Mouse (Mus musculus) MEL (cell line): Measurements from ENCODE around the gene C77080. TPM values are rescaled to one million over a fixed set of nuclear protein-coding genes. Genes with fewer than 3 reads are reported as not detected.

Experiments used
- DNase-seq: peaks from one replicate; pipeline ENCODE4 v3.0.0; 2011; ENCODE audit warnings: low read depth, low spot score
- H3K27ac ChIP-seq: 2 replicates; pipeline ENCODE4 v1.5.1; 2012; ENCODE audit warnings: low read depth, mild to moderate bottlenecking, control low read depth, low read length, moderate library complexity; ENCODE audit not compliant: control insufficient read depth
- H3K27me3 ChIP-seq, 2 experiments: fragments of 150-350 bp in 1 of 2; sonication (generic) in 1 of 2; 2 replicates each; pipeline ENCODE4 v1.6.1; 2012; ENCODE audit warnings: low read length in 2 of 2, mild to moderate bottlenecking in 2 of 2, improper control_type of control experiment in 1 of 2, moderate library complexity in 1 of 2; ENCODE audit not compliant: insufficient read depth in 2 of 2, control insufficient read depth in 1 of 2
- H3K36me3 ChIP-seq, 2 experiments: 2 replicates each; pipeline ENCODE4 v1.6.1; 2012 to 2014; ENCODE audit warnings: low read length in 2 of 2, improper control_type of control experiment in 1 of 2, inconsistent platforms in 1 of 2, mild to moderate bottlenecking in 1 of 2; ENCODE audit not compliant: insufficient read depth in 2 of 2, control insufficient read depth in 1 of 2
- H3K4me1 ChIP-seq, 2 experiments: fragments of 150-350 bp in 1 of 2; sonication (generic) in 1 of 2; 2 replicates each; pipeline ENCODE4 v1.6.1; 2012; ENCODE audit warnings: low read length in 2 of 2, improper control_type of control experiment in 1 of 2, mild to moderate bottlenecking in 1 of 2; ENCODE audit not compliant: insufficient read depth in 2 of 2, control insufficient read depth in 1 of 2
- H3K4me3 ChIP-seq, 2 experiments: fragments of 150-350 bp in 1 of 2; sonication (generic) in 1 of 2; 2 replicates each; pipeline ENCODE4 v1.5.1; 2012; ENCODE audit warnings: low read depth in 2 of 2, low read length in 2 of 2, mild to moderate bottlenecking in 2 of 2, moderate library complexity in 2 of 2, control low read depth in 1 of 2, improper control_type of control experiment in 1 of 2; ENCODE audit not compliant: control insufficient read depth in 1 of 2, insufficient read depth in 1 of 2
- H3K79me2 ChIP-seq: 2 replicates; pipeline ENCODE4 v1.6.1; 2012; ENCODE audit warnings: mild to moderate bottlenecking, low read length, moderate library complexity; ENCODE audit not compliant: control insufficient read depth, poor library complexity, insufficient read depth
- H3K9ac ChIP-seq: 2 replicates; pipeline ENCODE4 v1.6.1; 2012; ENCODE audit warnings: low read depth, mild to moderate bottlenecking, control low read depth, low read length, moderate library complexity; ENCODE audit not compliant: control insufficient read depth, poor library complexity, severe bottlenecking
- H3K9me3 ChIP-seq: fragments of 150-350 bp; sonication (generic); replicated peaks from 2 replicates; pipeline ENCODE4 v1.6.1; 2012; ENCODE audit warnings: mild to moderate bottlenecking, low read length, improper control_type of control experiment, moderate library complexity; ENCODE audit not compliant: insufficient read depth
- BHLHE40 ChIP-seq: IDR thresholded peaks from 2 replicates; pipeline ENCODE4 v1.6.1; 2012; ENCODE audit warnings: low read depth, mild to moderate bottlenecking, inconsistent platforms, low read length, improper control_type of control experiment, borderline replicate concordance
- CHD1 ChIP-seq: IDR thresholded peaks from 2 replicates; pipeline ENCODE4 v1.6.1; 2012; ENCODE audit warnings: low read depth, mild to moderate bottlenecking, inconsistent platforms, low read length, improper control_type of control experiment
- CHD2 ChIP-seq: IDR thresholded peaks from 2 replicates; pipeline ENCODE4 v1.6.1; 2011; ENCODE audit warnings: low read length, improper control_type of control experiment
- ELF1 ChIP-seq: IDR thresholded peaks from 2 replicates; pipeline ENCODE4 v1.6.1; 2014; ENCODE audit warnings: low read depth, mild to moderate bottlenecking, inconsistent platforms, low read length, improper control_type of control experiment, moderate library complexity
- ETS1 ChIP-seq: IDR thresholded peaks from 2 replicates; pipeline ENCODE4 v1.6.1; 2012; ENCODE audit warnings: low read depth, mild to moderate bottlenecking, inconsistent platforms, low read length, improper control_type of control experiment, moderate library complexity
- GABPA ChIP-seq: IDR thresholded peaks from 2 replicates; pipeline ENCODE4 v1.6.1; 2012; ENCODE audit warnings: low read depth, mild to moderate bottlenecking, inconsistent platforms, low read length, improper control_type of control experiment, moderate library complexity
- KAT2A ChIP-seq: conservative IDR thresholded peaks from 2 replicates; pipeline ENCODE4 v1.6.1; 2012; ENCODE audit warnings: low read depth, low read length, improper control_type of control experiment, inconsistent platforms
- MAFK ChIP-seq: IDR thresholded peaks from 2 replicates; pipeline ENCODE4 v1.6.1; 2011; ENCODE audit warnings: low read depth, mild to moderate bottlenecking, low read length, improper control_type of control experiment, borderline replicate concordance
- MAX ChIP-seq: IDR thresholded peaks from 2 replicates; pipeline ENCODE4 v1.6.1; 2011; ENCODE audit warnings: low read length, improper control_type of control experiment
- MAZ ChIP-seq: IDR thresholded peaks from 2 replicates; pipeline ENCODE4 v1.6.1; 2012; ENCODE audit warnings: low read depth, mild to moderate bottlenecking, inconsistent platforms, low read length, improper control_type of control experiment
- MXI1 ChIP-seq: IDR thresholded peaks from 2 replicates; pipeline ENCODE4 v1.6.1; 2011; ENCODE audit warnings: mild to moderate bottlenecking, low read depth, low read length, improper control_type of control experiment
- MYC ChIP-seq: IDR thresholded peaks from 2 replicates; pipeline ENCODE4 v1.6.1; 2011; ENCODE audit warnings: low read depth, mild to moderate bottlenecking, low read length, improper control_type of control experiment, moderate library complexity
- NRF1 ChIP-seq: IDR thresholded peaks from 2 replicates; pipeline ENCODE4 v1.6.1; 2014; ENCODE audit warnings: low read depth, mild to moderate bottlenecking, inconsistent platforms, low read length, improper control_type of control experiment, moderate library complexity; ENCODE audit not compliant: poor library complexity, insufficient read depth, severe bottlenecking
- POLR2AphosphoS2 ChIP-seq: IDR thresholded peaks from 2 replicates; pipeline ENCODE4 v1.6.1; 2011; ENCODE audit warnings: low read length, improper control_type of control experiment
- POLR2AphosphoS5 ChIP-seq: IDR thresholded peaks from 2 replicates; pipeline ENCODE4 v1.6.1; 2012; ENCODE audit warnings: low read depth, borderline replicate concordance, mild to moderate bottlenecking, inconsistent platforms, low read length, moderate library complexity, mixed read lengths
- RCOR1 ChIP-seq: IDR thresholded peaks from 2 replicates; pipeline ENCODE4 v1.6.1; 2012; ENCODE audit warnings: low read depth, mild to moderate bottlenecking, inconsistent platforms, low read length, improper control_type of control experiment
- SIN3A ChIP-seq: IDR thresholded peaks from 2 replicates; pipeline ENCODE4 v1.6.1; 2012; ENCODE audit warnings: low read length, improper control_type of control experiment, inconsistent platforms
- TCF12 ChIP-seq: IDR thresholded peaks from 2 replicates; pipeline ENCODE4 v1.6.1; 2014; ENCODE audit warnings: low read depth, mild to moderate bottlenecking, inconsistent platforms, low read length, improper control_type of control experiment, moderate library complexity
- UBTF ChIP-seq: IDR thresholded peaks from 2 replicates; pipeline ENCODE4 v1.6.1; 2012; ENCODE audit warnings: low read depth, mild to moderate bottlenecking, inconsistent platforms, low read length, improper control_type of control experiment, moderate library complexity, borderline replicate concordance; ENCODE audit not compliant: insufficient read depth
- USF1 ChIP-seq: IDR thresholded peaks from 2 replicates; pipeline ENCODE4 v1.6.1; 2014; ENCODE audit warnings: low read depth, mild to moderate bottlenecking, inconsistent platforms, low read length, improper control_type of control experiment, moderate library complexity
- ZKSCAN1 ChIP-seq: IDR thresholded peaks from 2 replicates; pipeline ENCODE4 v1.6.1; 2012; ENCODE audit warnings: low read depth, mild to moderate bottlenecking, inconsistent platforms, low read length, improper control_type of control experiment, moderate library complexity
- ZNF384 ChIP-seq: IDR thresholded peaks from 2 replicates; pipeline ENCODE4 v1.6.1; 2012; ENCODE audit warnings: low read depth, mild to moderate bottlenecking, inconsistent platforms, low read length, improper control_type of control experiment
- polyA plus RNA-seq, 2 experiments: library from polyadenylated mRNA; stranded (reverse) in 1 of 2; unstranded in 1 of 2; fragments of >175 nt in 1 of 2; fragments of >200 nt in 1 of 2; gene quantifications; 2 replicates each; pipeline versions ENCODE4 v1.2.1 to v1.2.4; 2012; ENCODE audit warnings: low replicate concordance in 2 of 2, low read depth in 1 of 2; ENCODE audit not compliant: insufficient read length in 2 of 2, insufficient read depth in 1 of 2, missing spikeins in 1 of 2
- total RNA-seq: library from RNA; depleted of rRNA; stranded (reverse); fragments of 300-350 nt; gene quantifications from 2 replicates; pipeline ENCODE4 v1.2.3, GENCODE M21; 2012

Gene C77080
- total and polyA plus RNA-seq, 3 experiments, result 0.92 to 6.9 TPM; not detected in 1

GRCm38 (mm10) chr4:129263225-129264021 is 2.2 kb upstream of the C77080 start (continued):
- TF ChIP-seq ETS1 (peak; percentile 98), BHLHE40 (peak; percentile 60; the same call in 1 of the 2 replicates), MXI1 (peak; percentile 81), RCOR1 (peak; percentile 48; the same call in 1 of the 2 replicates), GABPA (peak; percentile 89)

- Histone ChIP-seq H3K4me1 (peaks cover 14 to 30% of the 10 kb centered on the region in 2 experiments), H3K9me3 (no peaks in the 10 kb centered on the region), H3K27me3 (no peaks in the 10 kb centered on the region), H3K36me3 (peaks cover 0 to 17% of the 10 kb centered on the region in 2 experiments; a peak in 2 of 4 replicates), H3K9ac (no peak overlapping the region), H3K4me3 (no peak overlapping the region), H3K27ac (no peak overlapping the region)
- no peak for DNase-seq
- TF ChIP-seq ZKSCAN1 (no peak), UBTF (no peak), KAT2A (no peak), SIN3A (no peak), MXI1 (no peak), BHLHE40 (no peak)
- TF ChIP-seq, all 39 proteins: peak for 0
- H3K79me2 ChIP-seq, result no peaks in the 10 kb centered on the region
Measured at GRCm38 (mm10) chr4:129260678-129261077, 526 bp downstream of the C77080 start.

DNA sequence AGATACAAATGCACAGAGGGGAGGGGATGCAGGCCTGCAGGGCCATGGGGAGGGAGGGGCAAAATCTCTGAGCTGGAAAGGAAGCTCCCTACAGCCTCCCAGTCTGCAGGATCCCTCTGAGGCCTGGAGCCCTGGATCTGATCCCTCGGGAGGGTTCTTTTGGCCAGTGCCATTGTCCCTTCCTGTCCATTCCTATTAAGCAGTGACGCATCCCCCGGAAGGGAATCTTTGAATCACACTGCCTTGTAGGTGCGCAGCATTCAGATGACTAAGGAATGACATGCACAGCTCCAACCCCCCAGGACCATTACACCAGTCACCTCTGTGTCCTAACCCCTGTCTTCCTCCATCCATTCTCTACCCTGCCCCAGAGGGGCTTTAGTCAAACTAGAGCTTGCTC is 2.1 kb downstream of the C77080 start:
- Histone ChIP-seq H3K36me3 (peaks cover 0 to 17% of the 10 kb centered on the region in 2 experiments; a peak in 2 of 4 replicates), H3K9me3 (no peaks in the 10 kb centered on the region), H3K9ac (no peak overlapping the region), H3K79me2 (no peaks in the 10 kb centered on the region), H3K27me3 (no peaks in the 10 kb centered on the region), H3K4me1 (peaks cover 14 to 37% of the 10 kb centered on the region in 2 experiments), H3K4me3 (no peak overlapping the region), H3K27ac (no peak overlapping the region)
- no peak for DNase-seq
- no peak for TF ChIP-seq MXI1
- no peak for TF ChIP-seq GABPA
- TF ChIP-seq POLR2AphosphoS5, result no peak
- TF ChIP-seq MAX, result no peak
- no peak for TF ChIP-seq TCF12
- TF ChIP-seq MAFK, result no peak
- no peak for TF ChIP-seq MYC
- no peak for TF ChIP-seq USF1
- TF ChIP-seq NRF1, result no peak
- no peak for TF ChIP-seq CHD2
- TF ChIP-seq ZNF384, result no peak
- no peak for TF ChIP-seq POLR2AphosphoS2
- no peak for TF ChIP-seq RCOR1
- no peak for TF ChIP-seq MAZ
- TF ChIP-seq CHD1, result no peak
- no peak for TF ChIP-seq UBTF
- no peak for TF ChIP-seq ELF1
